Mouse (Mus musculus): ENCODE measurements around the gene Casp8.

DNA sequence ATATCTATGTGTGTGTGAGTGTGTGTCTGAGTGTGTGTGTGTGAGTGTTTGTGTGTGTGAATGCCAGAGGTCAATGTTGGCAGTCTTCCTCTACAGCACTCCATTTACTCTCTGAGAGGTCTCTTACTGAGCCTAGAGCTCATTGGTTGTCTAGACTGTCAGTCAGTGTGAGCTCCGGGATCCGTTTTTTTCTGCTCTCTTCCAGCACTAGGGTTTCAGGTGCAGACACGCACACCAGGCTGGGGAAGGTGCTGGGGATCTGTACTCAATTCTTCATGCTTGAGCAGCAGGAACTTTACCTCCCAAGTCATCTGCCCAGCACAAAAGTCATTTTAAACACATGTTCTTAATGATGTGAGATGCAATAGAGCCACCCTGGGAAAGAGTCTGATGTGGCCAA is 23.1 kb upstream of the Casp8 start:
- no peak for TF ChIP-seq POLR2A (IDR thresholded peaks at IDR 0.05; ENCODE audit: insufficient read depth, low read length)
- TF ChIP-seq CTCF (IDR thresholded peaks at IDR 0.05; ENCODE audit: low read depth, low read length): no peak

Data from ES-Bruce4 (cell line).